Mouse (Mus musculus) brain, embryonic 18.5 days (tissue): ENCODE results near the gene Mical2.
A peak's percentile ranks its signal among the peaks of the same experiment; 100 is the strongest.

Experiments
- DNase-seq: peaks from one replicate; pipeline ENCODE4 v3.0.0-alpha.2; 2012; ENCODE audit warnings: low read depth, low spot score

Gene Mical2

GRCm38 (mm10) chr7:112353939-112354338 is 128.3 kb downstream of the Mical2 start:
- no peak for DNase-seq

- peak; percentile 51 for DNase-seq
Measured at GRCm38 (mm10) chr7:112354503-112354951, 128.9 kb downstream of the Mical2 start.

GRCm38 (mm10) chr7:112359594-112359993 is 133.9 kb downstream of the Mical2 start:
- DNase-seq = no peak

- DNase-seq = no peak
Measured at GRCm38 (mm10) chr7:112362574-112363200, 137.0 kb downstream of the Mical2 start.

GRCm38 (mm10) chr7:112365864-112366263 is 140.2 kb downstream of the Mical2 start:
- no peak for DNase-seq

GRCm38 (mm10) chr7:112369046-112369445 is 143.4 kb downstream of the Mical2 start:
- peak; percentile 64 for DNase-seq

- no peak for DNase-seq
Measured at GRCm38 (mm10) chr7:112369977-112370376, 144.3 kb downstream of the Mical2 start.

- no peak for DNase-seq
Measured at GRCm38 (mm10) chr7:112371387-112371786, 145.7 kb downstream of the Mical2 start.

- DNase-seq = no peak
Measured at GRCm38 (mm10) chr7:112374035-112374434, 148.4 kb downstream of the Mical2 start.

- DNase-seq = no peak
Measured at GRCm38 (mm10) chr7:112375062-112375461, 149.4 kb downstream of the Mical2 start.

GRCm38 (mm10) chr7:112375900-112376299 is 150.2 kb downstream of the Mical2 start:
- DNase-seq = no peak

GRCm38 (mm10) chr7:112376611-112377010 is 151.0 kb downstream of the Mical2 start:
- DNase-seq = no peak

GRCm38 (mm10) chr7:112377314-112377713 is 151.7 kb downstream of the Mical2 start:
- peak; percentile 64 for DNase-seq

GRCm38 (mm10) chr7:112378056-112378455 is 152.4 kb downstream of the Mical2 start:
- no peak for DNase-seq

GRCm38 (mm10) chr7:112378476-112378875 is 152.8 kb downstream of the Mical2 start:
- no peak for DNase-seq

- no peak for DNase-seq
Measured at GRCm38 (mm10) chr7:112386521-112386920, 160.9 kb downstream of the Mical2 start.

GRCm38 (mm10) chr7:112387876-112388275 is 162.2 kb downstream of the Mical2 start:
- no peak for DNase-seq

GRCm38 (mm10) chr7:112388363-112388875 is 162.8 kb downstream of the Mical2 start:
- DNase-seq = no peak

- no peak for DNase-seq
Measured at GRCm38 (mm10) chr7:112389611-112390251, 164.1 kb downstream of the Mical2 start.

GRCm38 (mm10) chr7:112390252-112390936 is 164.7 kb downstream of the Mical2 start:
- no peak for DNase-seq

GRCm38 (mm10) chr7:112390937-112391605 is 165.4 kb downstream of the Mical2 start:
- DNase-seq = no peak

- no peak for DNase-seq
Measured at GRCm38 (mm10) chr7:112397786-112398185, 172.1 kb downstream of the Mical2 start.
